Mouse (Mus musculus) stomach, postnatal 0 days (tissue): Measurements from ENCODE around the gene Slc43a3. TPM values are rescaled to one million over a fixed set of nuclear protein-coding genes. Genes with fewer than 3 reads are reported as not detected.

ENCODE experiments used
- ATAC-seq: fragments of 200-750 bp; cut with Nextera tagmentation; 2 replicates; pipeline ENCODE4 v1.8.0; 2017; ENCODE audit not compliant: low FRiP score, low TSS enrichment
- DNase-seq: peaks from one replicate; pipeline ENCODE4 v3.0.0-alpha.2; 2016; ENCODE audit warnings: low spot score
- H3K27ac ChIP-seq: fragments of 300-500 bp; sonication (generic); replicated peaks from 2 replicates; pipeline ENCODE4 v1.5.1; 2014; ENCODE audit warnings: mild to moderate bottlenecking, control low read depth
- H3K27me3 ChIP-seq: fragments of 300-500 bp; sonication (generic); 2 replicates; pipeline ENCODE4 v1.6.1; 2014; ENCODE audit warnings: low read length; ENCODE audit not compliant: control insufficient read depth, insufficient read depth
- H3K36me3 ChIP-seq: fragments of 300-500 bp; sonication (generic); 2 replicates; pipeline ENCODE4 v1.6.1; 2014; ENCODE audit warnings: low read length, mixed read lengths; ENCODE audit not compliant: control insufficient read depth, insufficient read depth
- H3K4me1 ChIP-seq: fragments of 300-500 bp; sonication (generic); replicated peaks from 2 replicates; pipeline ENCODE4 v1.6.1; 2014; ENCODE audit warnings: antibody characterized with exemption; ENCODE audit not compliant: control insufficient read depth, insufficient read depth
- H3K4me2 ChIP-seq: fragments of 300-500 bp; sonication (generic); replicated peaks from 2 replicates; pipeline ENCODE4 v1.6.1; 2014; ENCODE audit warnings: low read depth, mild to moderate bottlenecking, control low read depth, moderate library complexity
- H3K4me3 ChIP-seq: fragments of 300-500 bp; sonication (generic); 2 replicates; pipeline ENCODE4 v1.5.1; 2014; ENCODE audit warnings: low read depth, low read length, control low read depth
- H3K9ac ChIP-seq: fragments of 300-500 bp; sonication (generic); 2 replicates; pipeline ENCODE4 v1.6.1; 2014; ENCODE audit warnings: mild to moderate bottlenecking, low read length, control low read depth, mixed read lengths
- H3K9me3 ChIP-seq: fragments of 300-500 bp; sonication (generic); 2 replicates; pipeline ENCODE4 v1.6.1; 2016; ENCODE audit warnings: low read length; ENCODE audit not compliant: control insufficient read depth
- CTCF ChIP-seq: IDR thresholded peaks from 2 replicates; pipeline ENCODE4 v1.5.1; 2016; ENCODE audit warnings: antibody characterized with exemption, low read depth, mild to moderate bottlenecking, moderate library complexity
- EP300 ChIP-seq: optimal IDR thresholded peaks from 2 replicates; pipeline ENCODE3; 2016; ENCODE audit warnings: antibody characterized with exemption
- WGBS: fragments of 180-500 bp; shearing (Covaris S2); extraction: QIAGEN DNeasy Blood & Tissue Kit; methylation state at CpG from one replicate; pipeline ENCODE4 v1.1.7; 2014; 5-methylcytosine and 5-hydroxymethylcytosine counted together
- microRNA-seq: library from miRNA; unstranded; fragments of <30 nt; microRNA quantifications from one replicate; pipeline ENCODE4, GENCODE M21; 2016
- polyA plus RNA-seq: library from polyadenylated mRNA; unstranded; fragments of >200 nt; fragmentation: Nextera tagmentation; extraction: Ambion mirVana; gene quantifications from 2 replicates; pipeline ENCODE4 v1.2.1, GENCODE M21; 2015

Gene Slc43a3
- polyA plus RNA-seq, 1 experiment from 2014 or later: 16.5 TPM

GRCm38 (mm10) chr2:85002575-85002974 lies 66.2 kb downstream of the Slc43a3 start:
- Histone ChIP-seq H3K4me1 (no peaks in the 10 kb centered on the region), H3K4me3 (no peak overlapping the region), H3K27ac (no peak overlapping the region), H3K9ac (no peak overlapping the region), H3K36me3 (no peaks in the 10 kb centered on the region), H3K27me3 (no peaks in the 10 kb centered on the region), H3K4me2 (no peak overlapping the region), H3K9me3 (no peaks in the 10 kb centered on the region)
- no peak for ATAC-seq
- 59% methylated on average over 8 of the region's 8 CpGs for WGBS
- no peak for DNase-seq
- TF ChIP-seq EP300: no peak
- TF ChIP-seq CTCF: no peak

GRCm38 (mm10) chr2:85004341-85004740 lies 68.0 kb downstream of the Slc43a3 start:
- no peak overlapping the region for H3K4me3 ChIP-seq
- no peak for TF ChIP-seq CTCF
- TF ChIP-seq EP300: no peak
- no peak overlapping the region for H3K9ac ChIP-seq
- ATAC-seq (no peak), DNase-seq (no peak)
- no peak overlapping the region for H3K27ac ChIP-seq
- H3K4me2 ChIP-seq: no peak overlapping the region
- no peaks in the 10 kb centered on the region for H3K27me3 ChIP-seq
- H3K36me3 ChIP-seq: no peaks in the 10 kb centered on the region
- WGBS: 78% methylated on average over 4 of the region's 4 CpGs
- no peaks in the 10 kb centered on the region for H3K9me3 ChIP-seq
- no peaks in the 10 kb centered on the region for H3K4me1 ChIP-seq

- Histone ChIP-seq H3K9me3 (no peaks in the 10 kb centered on the region), H3K4me2 (no peak overlapping the region), H3K9ac (no peak overlapping the region), H3K36me3 (no peaks in the 10 kb centered on the region), H3K27ac (no peak overlapping the region), H3K4me3 (no peak overlapping the region), H3K27me3 (no peaks in the 10 kb centered on the region), H3K4me1 (no peaks in the 10 kb centered on the region)
- DNase-seq (no peak), ATAC-seq (no peak)
- 77% methylated on average over 7 of the region's 7 CpGs for WGBS
- no peak for TF ChIP-seq EP300
- no peak for TF ChIP-seq CTCF
Observed at GRCm38 (mm10) chr2:85006600-85006999, 70.2 kb downstream of the Slc43a3 start.

GRCm38 (mm10) chr2:85007729-85008128 lies 71.3 kb downstream of the Slc43a3 start:
- no peak overlapping the region for H3K4me3 ChIP-seq
- TF ChIP-seq EP300 (no peak), CTCF (peak; percentile 77)
- no peak overlapping the region for H3K9ac ChIP-seq
- no peak for ATAC-seq
- no peaks in the 10 kb centered on the region for H3K27me3 ChIP-seq
- H3K9me3 ChIP-seq: no peaks in the 10 kb centered on the region
- no peaks in the 10 kb centered on the region for H3K4me1 ChIP-seq
- DNase-seq: no peak
- no peak overlapping the region for H3K4me2 ChIP-seq
- WGBS: 15% methylated on average over 4 of the region's 4 CpGs
- H3K27ac ChIP-seq: no peak overlapping the region
- no peaks in the 10 kb centered on the region for H3K36me3 ChIP-seq

Small RNAs within 50 kb of the gene (microRNA-seq; reads per million reads assigned to microRNA genes)
- gene Gm24332: not detected

Other genes starting within 250 kb of the Slc43a3 start
- gene Zdhhc5, start 221.4 kb upstream of the Slc43a3 start, polyA plus RNA-seq: 24.1 and 29.7 TPM in 2 replicates
- 16.3 and 16.5 TPM in 2 replicates for gene Clp1, start 209.2 kb upstream of the Slc43a3 start, polyA plus RNA-seq
- gene Ypel4, start 202.5 kb upstream of the Slc43a3 start, polyA plus RNA-seq: 1.6 and 2.4 TPM in 2 replicates
- gene Gm19426, start 192.9 kb upstream of the Slc43a3 start, polyA plus RNA-seq: 3.8 and 3.9 TPM in 2 replicates
- gene Serping1, start 161.1 kb upstream of the Slc43a3 start, polyA plus RNA-seq: 101 and 103 TPM in 2 replicates
- gene Ube2l6, start 137.8 kb upstream of the Slc43a3 start, polyA plus RNA-seq: 27.6 and 28.6 TPM in 2 replicates
- gene Smtnl1, start 113.9 kb upstream of the Slc43a3 start, polyA plus RNA-seq: 0.05 TPM in 1 of 2 replicates, not detected in the other
- gene Timm10, start 109.6 kb upstream of the Slc43a3 start, polyA plus RNA-seq: 37.7 and 42.3 TPM in 2 replicates
- gene Slc43a1, start 97.7 kb upstream of the Slc43a3 start, polyA plus RNA-seq: 5.1 and 5.4 TPM in 2 replicates
- gene Rtn4rl2, start 49.9 kb upstream of the Slc43a3 start, polyA plus RNA-seq: 0.41 and 0.53 TPM in 2 replicates
- gene Prg2, start 43.9 kb downstream of the Slc43a3 start, polyA plus RNA-seq: 0.16 TPM in 1 of 2 replicates, not detected in the other
- not detected in 2 replicates for gene Prg3, start 51.6 kb downstream of the Slc43a3 start, polyA plus RNA-seq
- gene Ssrp1, start 100.7 kb downstream of the Slc43a3 start, polyA plus RNA-seq: 84.8 and 90.0 TPM in 2 replicates
- gene P2rx3, start 100.9 kb downstream of the Slc43a3 start, polyA plus RNA-seq: 0.62 and 0.73 TPM in 2 replicates
- 32.9 and 34.0 TPM in 2 replicates for gene Tnks1bp1, start 111.4 kb downstream of the Slc43a3 start, polyA plus RNA-seq
- gene Aplnr, start 199.6 kb downstream of the Slc43a3 start, polyA plus RNA-seq: 25.1 and 28.0 TPM in 2 replicates